In genomic region chr10:121022951-121023350, GRCm38 (mm10) we compare ENCODE assay signal across 17 mouse cellular contexts. TPM values are rescaled to one million over a fixed set of nuclear protein-coding genes. Genes with fewer than 3 reads are reported as not detected.
"Had no signal": no experiment of that assay in that cellular context is flagged by ENCODE, and none has a peak within 500 bp of the region (broad histone marks: within the 10 kb centered on the region; RNA-seq: fewer than 3 reads in every experiment).

No protein-coding gene starts in this region.

- H3K4me1 ChIP-seq: liver, embryonic 13.5 days; megakaryocyte, embryonic 14.5 days; neural tube, embryonic 12.5 days; neural tube, embryonic 15.5 days had no signal

- DNase-seq: kidney, adult 2 months; kidney, postnatal 25 days; layer of hippocampus, adult 9-11 months; layer of hippocampus, postnatal 36 days; liver, embryonic 13.5 days; lung, adult 2 months; midbrain, embryonic 14.5 days; thymus, adult 18-20 months; thymus, postnatal 36 days had no signal

- H3K27ac ChIP-seq: kidney, postnatal 0 days; layer of hippocampus, adult 2 months; left cerebral cortex, adult 2 months; liver, embryonic 13.5 days; neural tube, embryonic 12.5 days; neural tube, embryonic 15.5 days had no signal

- H3K27me3 ChIP-seq: liver, embryonic 13.5 days; neural tube, embryonic 12.5 days; neural tube, embryonic 15.5 days had no signal

- H3K4me3 ChIP-seq: layer of hippocampus, adult 2 months; left cerebral cortex, adult 2 months; liver, embryonic 13.5 days; megakaryocyte, embryonic 14.5 days; neural tube, embryonic 12.5 days; neural tube, embryonic 15.5 days had no signal

RNA-seq across cellular contexts. Expression of gene Wif1, which starts 10.8 kb away (rescaled TPM):
- total RNA-seq: liver, adult 2 months had no signal
- polyA plus RNA-seq: spleen, adult 2 months had no signal
